Mouse (Mus musculus) left cerebral cortex, adult 18-20 months (tissue): ENCODE data around the gene Cfap45. TPM values are rescaled to one million over a fixed set of nuclear protein-coding genes. Genes with fewer than 3 reads are reported as not detected.

ENCODE experiments used
- DNase-seq, 2 experiments: peaks; one replicate each; pipeline ENCODE4 v3.0.0; 2021 to 2022; ENCODE audit warnings: low spot score in 2 of 2, mixed read lengths in 1 of 2
- long read RNA-seq, 2 experiments: library from polyadenylated mRNA; stranded (forward); transcript quantifications; one replicate each; pipeline ENCODE4 v2.0.0; 2021
- total RNA-seq, 2 experiments: library from RNA; stranded (reverse); gene quantifications; 2 replicates each; pipeline ENCODE4 v1.2.3; 2021

Gene Cfap45
- 1 to 10 TPM; 2.9 to 4.2 TPM for total RNA-seq
- long read RNA-seq, experiment 1, partial matches to known transcripts, result 0 of 2 reads
- long read RNA-seq, experiment 1, other reads (novel, unspliced or antisense), result 1 of 2 reads
- long read RNA-seq, experiment 2, partial matches to known transcripts, result 0 of 5 reads
- long read RNA-seq, experiment 2, other reads (novel, unspliced or antisense), result 1 of 5 reads

- peak; percentile 63 to 75 for DNase-seq
Observed at GRCm38 (mm10) chr1:172520576-172521440, at the start of gene Cfap45. Gene Cfap45, plus strand, starts transcription at chr1:172520801.

- DNase-seq, result no peak
Observed at GRCm38 (mm10) chr1:172472909-172473308, 47.7 kb upstream of the Cfap45 start.

- no peak for DNase-seq
Observed at GRCm38 (mm10) chr1:172474196-172474595, 46.4 kb upstream of the Cfap45 start.

GRCm38 (mm10) chr1:172475054-172475741 is 45.4 kb upstream of the Cfap45 start, which contains the start of gene Slamf9:
Gene Slamf9, plus strand, starts transcription at chr1:172475358.
- DNase-seq, result no peak

- no peak for DNase-seq
Observed at GRCm38 (mm10) chr1:172478020-172478419, 42.6 kb upstream of the Cfap45 start.

GRCm38 (mm10) chr1:172480376-172480775 is 40.2 kb upstream of the Cfap45 start:
- DNase-seq, result no peak

GRCm38 (mm10) chr1:172481111-172481510 is 39.5 kb upstream of the Cfap45 start:
- DNase-seq, result no peak

GRCm38 (mm10) chr1:172481540-172482280 is 38.9 kb upstream of the Cfap45 start, which contains the start of gene Igsf9:
Gene Igsf9, plus strand, starts transcription at chr1:172481788.
- peak; percentile 85 to 92 for DNase-seq

GRCm38 (mm10) chr1:172482518-172483360 is 37.9 kb upstream of the Cfap45 start:
- no peak for DNase-seq

GRCm38 (mm10) chr1:172483361-172483660 is 37.3 kb upstream of the Cfap45 start:
- no peak for DNase-seq

GRCm38 (mm10) chr1:172484236-172484635 is 36.4 kb upstream of the Cfap45 start:
- DNase-seq, result no peak

- no peak for DNase-seq
Observed at GRCm38 (mm10) chr1:172484671-172485070, 35.9 kb upstream of the Cfap45 start.

- no peak for DNase-seq
Observed at GRCm38 (mm10) chr1:172485821-172486220, 34.8 kb upstream of the Cfap45 start.

- DNase-seq, result no peak
Observed at GRCm38 (mm10) chr1:172486236-172486635, 34.4 kb upstream of the Cfap45 start.

GRCm38 (mm10) chr1:172486651-172487050 is 34.0 kb upstream of the Cfap45 start:
- no peak for DNase-seq

- no peak for DNase-seq
Observed at GRCm38 (mm10) chr1:172487859-172488258, 32.7 kb upstream of the Cfap45 start.

GRCm38 (mm10) chr1:172488831-172489230 is 31.8 kb upstream of the Cfap45 start:
- no peak for DNase-seq

- DNase-seq, result no peak
Observed at GRCm38 (mm10) chr1:172489585-172490250, 30.9 kb upstream of the Cfap45 start.

- DNase-seq, result peak; percentile 89 to 94
Observed at GRCm38 (mm10) chr1:172490261-172490661, 30.3 kb upstream of the Cfap45 start.

- DNase-seq, result no peak
Observed at GRCm38 (mm10) chr1:172492047-172492446, 28.6 kb upstream of the Cfap45 start.
